ENCODE assay signal across 9 mouse cellular contexts in the genomic region with DNA sequence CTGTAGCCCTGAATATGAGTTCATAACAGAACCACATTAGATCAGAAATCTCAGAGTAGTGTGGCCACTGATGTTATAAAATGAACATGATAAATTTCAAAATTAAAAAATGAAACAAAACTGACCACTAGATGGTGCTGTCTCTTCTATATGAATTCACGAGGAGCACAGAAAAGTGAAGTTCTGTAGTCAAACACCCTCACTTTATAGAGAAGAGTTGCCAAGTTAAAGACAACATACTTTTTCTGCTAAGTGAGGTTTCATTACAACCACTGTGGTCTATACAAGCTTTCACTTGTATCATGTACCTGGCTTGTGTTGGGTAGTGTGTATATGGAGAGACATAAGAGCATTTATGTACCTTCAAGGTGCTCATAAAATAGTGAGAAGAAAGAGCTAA. TPM values are rescaled to one million over a fixed set of nuclear protein-coding genes. Genes with fewer than 3 reads are reported as not detected.
A peak's percentile ranks its signal among the peaks of the same experiment; 100 is the strongest.
DNase-seq lines count a peak whose midpoint lies in the region; ATAC-seq lines count a peak whose summit lies in the region.
"Had no signal": no experiment of that assay in that cellular context is flagged by ENCODE, and none has a peak within 500 bp of the region (broad histone marks: within the 10 kb centered on the region; RNA-seq: fewer than 3 reads in every experiment).

No protein-coding gene starts in this region.

- H3K4me1 ChIP-seq in forebrain, embryonic 13.5 days: no peaks in the 10 kb centered on the region
- H3K4me1 ChIP-seq in forebrain, embryonic 10.5 days: no peaks in the 10 kb centered on the region
- H3K4me1 ChIP-seq in neural tube, embryonic 11.5 days (ENCODE audit: control insufficient read depth, insufficient read depth, low read length): no peaks in the 10 kb centered on the region
- no peaks in the 10 kb centered on the region for H3K4me1 ChIP-seq in neural tube, embryonic 15.5 days

- no peak overlapping the region for H3K9ac ChIP-seq in forebrain, embryonic 13.5 days
- no peak overlapping the region for H3K9ac ChIP-seq in neural tube, embryonic 11.5 days (ENCODE audit: low read length)
- no peak overlapping the region for H3K9ac ChIP-seq in neural tube, embryonic 15.5 days (replicated peaks)

- no peaks in the 10 kb centered on the region for H3K9me3 ChIP-seq in forebrain, embryonic 13.5 days (replicated peaks)
- H3K9me3 ChIP-seq in forebrain, embryonic 10.5 days: no peaks in the 10 kb centered on the region
- H3K9me3 ChIP-seq in neural tube, embryonic 11.5 days (ENCODE audit: control insufficient read depth, low read length): no peaks in the 10 kb centered on the region
- H3K9me3 ChIP-seq in neural tube, embryonic 15.5 days (replicated peaks): no peaks in the 10 kb centered on the region
- H3K9me3 ChIP-seq: G1E had no signal

- H3K27ac ChIP-seq in forebrain, embryonic 13.5 days: no peak overlapping the region
- H3K27ac ChIP-seq in forebrain, embryonic 10.5 days: no peak overlapping the region
- no peak overlapping the region for H3K27ac ChIP-seq in neural tube, embryonic 11.5 days (ENCODE audit: low read depth, low read length)
- no peak overlapping the region for H3K27ac ChIP-seq in neural tube, embryonic 15.5 days (replicated peaks)

- DNase-seq in forebrain, embryonic 10.5 days (ENCODE audit: extremely low spot score, low spot score): no peak
- DNase-seq in neural tube, embryonic 11.5 days (ENCODE audit: low spot score): no peak
- DNase-seq in hindlimb bud, embryonic 11.5 days (ENCODE audit: extremely low spot score, low read depth, low spot score): peak; percentile 77
- DNase-seq in skeletal muscle tissue, adult 2 months (ENCODE audit: low read depth, low spot score): peak; percentile 13
- no peak for DNase-seq in urinary bladder, postnatal 36 days (ENCODE audit: low spot score in 2 of 2)
- DNase-seq in spleen, postnatal 10 days (ENCODE audit: low spot score in 2 of 2): no peak

- no peaks in the 10 kb centered on the region for H3K36me3 ChIP-seq in forebrain, embryonic 13.5 days (ENCODE audit: poor library complexity, severe bottlenecking)
- no peaks in the 10 kb centered on the region for H3K36me3 ChIP-seq in forebrain, embryonic 10.5 days (replicated peaks)
- no peaks in the 10 kb centered on the region for H3K36me3 ChIP-seq in neural tube, embryonic 11.5 days (ENCODE audit: control insufficient read depth, insufficient read depth, low read length)
- no peaks in the 10 kb centered on the region for H3K36me3 ChIP-seq in neural tube, embryonic 15.5 days
- H3K36me3 ChIP-seq: G1E had no signal

- H3K4me2 ChIP-seq in forebrain, embryonic 13.5 days: no peak overlapping the region
- no peak overlapping the region for H3K4me2 ChIP-seq in neural tube, embryonic 11.5 days (ENCODE audit: low read depth)
- H3K4me2 ChIP-seq in neural tube, embryonic 15.5 days: no peak overlapping the region

- H3K4me3 ChIP-seq in forebrain, embryonic 13.5 days: no peak overlapping the region
- no peak overlapping the region for H3K4me3 ChIP-seq in forebrain, embryonic 10.5 days
- no peak overlapping the region for H3K4me3 ChIP-seq in neural tube, embryonic 11.5 days (ENCODE audit: low read depth, low read length)
- H3K4me3 ChIP-seq in neural tube, embryonic 15.5 days (replicated peaks): no peak overlapping the region

- WGBS in forebrain, embryonic 13.5 days: 2% methylated on average over 1 of the region's 1 CpGs
- 7% methylated on average over 1 of the region's 1 CpGs for WGBS in forebrain, embryonic 10.5 days
- WGBS in neural tube, embryonic 11.5 days: 7% methylated on average over 1 of the region's 1 CpGs
- WGBS in neural tube, embryonic 15.5 days: 4% methylated on average over 1 of the region's 1 CpGs

- peak; percentile 63 for ATAC-seq in forebrain, embryonic 13.5 days
- 0 out of 2 replicates have a peak, but pooled peaks have one; percentile 31 for ATAC-seq in neural tube, embryonic 11.5 days (ENCODE audit: insufficient read depth, low FRiP score, low TSS enrichment)
- ATAC-seq in neural tube, embryonic 15.5 days (ENCODE audit: low FRiP score): no peak

- H3K27me3 ChIP-seq in forebrain, embryonic 13.5 days: no peaks in the 10 kb centered on the region
- no peaks in the 10 kb centered on the region for H3K27me3 ChIP-seq in forebrain, embryonic 10.5 days (ENCODE audit: poor library complexity, severe bottlenecking)
- H3K27me3 ChIP-seq in neural tube, embryonic 11.5 days (ENCODE audit: control insufficient read depth, insufficient read depth, low read length): no peaks in the 10 kb centered on the region
- no peaks in the 10 kb centered on the region for H3K27me3 ChIP-seq in neural tube, embryonic 15.5 days (replicated peaks)

RNA-seq across cellular contexts. Expression of a gene that starts 19.4 kb away (rescaled TPM):
- 45.9 and 50.0 TPM in 2 replicates for polyA plus RNA-seq in forebrain, embryonic 13.5 days (2015; fragmentation: Nextera tagmentation; extraction: Ambion mirVana)
- 62.0 and 62.4 TPM in 2 replicates for polyA plus RNA-seq in forebrain, embryonic 10.5 days (2016; fragmentation: Nextera tagmentation; extraction: Ambion mirVana)
- polyA plus RNA-seq in neural tube, embryonic 11.5 days (2014; fragmentation: Nextera tagmentation; extraction: Ambion mirVana): 73.1 and 75.3 TPM in 2 replicates
- polyA plus RNA-seq in neural tube, embryonic 15.5 days (2015; fragmentation: Nextera tagmentation; extraction: Ambion mirVana): 78.5 and 89.1 TPM in 2 replicates

Comparison
In these comparisons a context has a peak if more than half of its experiments do, and no peak if none do; other contexts are left out.
1. DNase-seq: peak in hindlimb bud, embryonic 11.5 days (single experiment) and skeletal muscle tissue, adult 2 months (single experiment); none in forebrain, embryonic 10.5 days (single experiment), neural tube, embryonic 11.5 days (single experiment), urinary bladder, postnatal 36 days (0 of 2) and spleen, postnatal 10 days (0 of 2).